Mouse (Mus musculus) heart, postnatal 0 days (tissue): Measurements from ENCODE around the gene Pde3a.

Source experiments
- CTCF ChIP-seq: IDR thresholded peaks from 2 replicates; pipeline ENCODE4 v1.5.1; 2016; ENCODE audit warnings: antibody characterized with exemption, control low read depth, low read depth
- EP300 ChIP-seq: IDR thresholded peaks from 2 replicates; pipeline ENCODE4 v1.6.1; 2016; ENCODE audit warnings: antibody characterized with exemption, low read depth

DNA sequence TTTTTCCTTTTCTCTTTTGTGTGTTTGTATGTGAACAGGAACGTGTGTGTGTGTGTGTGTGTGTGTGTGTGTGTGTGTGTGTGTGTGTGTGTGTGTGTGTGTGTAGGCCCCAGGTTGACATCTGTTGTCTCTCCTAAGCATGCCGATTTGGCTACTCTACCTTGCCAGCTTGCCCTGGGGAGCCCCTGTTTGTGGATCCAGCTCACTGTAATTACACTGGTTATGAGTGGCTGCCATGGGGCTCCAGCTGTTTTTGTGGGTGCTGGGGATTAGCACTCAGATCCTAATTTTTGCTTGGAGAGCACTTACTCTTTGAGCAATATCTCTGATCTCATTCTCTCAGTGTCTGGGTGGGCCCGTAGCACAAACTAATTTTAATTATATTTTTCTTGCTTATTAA lies 32.6 kb downstream of the Pde3a start:
- TF ChIP-seq CTCF (no peak), EP300 (no peak)
